In genomic region chr4:100498192-100498591, GRCm38 (mm10) we compare ENCODE assay signal across 11 mouse cellular contexts. TPM values are rescaled to one million over a fixed set of nuclear protein-coding genes. Genes with fewer than 3 reads are reported as not detected.
DNase-seq lines count a peak whose midpoint lies in the region; ATAC-seq and TF ChIP-seq lines count a peak whose summit lies in the region.
"Had no signal": no experiment of that assay in that cellular context is flagged by ENCODE, and none has a peak within 500 bp of the region (broad histone marks: within the 10 kb centered on the region; RNA-seq: fewer than 3 reads in every experiment).

No protein-coding gene starts in this region.

- H3K4me3 ChIP-seq in liver, embryonic 14.5 days (ENCODE audit: insufficient read depth in 1 of 2, low read depth in 2 of 2, low read length in 2 of 2): no peak overlapping the region
- no peak overlapping the region for H3K4me3 ChIP-seq in liver, embryonic 12.5 days
- H3K4me3 ChIP-seq in forebrain, embryonic 16.5 days (replicated peaks; ENCODE audit: low read length): no peak overlapping the region
- H3K4me3 ChIP-seq in midbrain, embryonic 16.5 days (ENCODE audit: low read depth, low read length): no peak overlapping the region
- H3K4me3 ChIP-seq: erythroblast, embryonic 14.5 days; intestine, embryonic 15.5 days; lung, embryonic 15.5 days had no signal

- H3K27me3 ChIP-seq in liver, embryonic 14.5 days (ENCODE audit: control insufficient read depth, insufficient read depth, low read length): no peaks in the 10 kb centered on the region
- H3K27me3 ChIP-seq in liver, embryonic 12.5 days (replicated peaks): no peaks in the 10 kb centered on the region
- H3K27me3 ChIP-seq in forebrain, embryonic 16.5 days (replicated peaks; ENCODE audit: control insufficient read depth, insufficient read depth, low read length): no peaks in the 10 kb centered on the region
- H3K27me3 ChIP-seq in midbrain, embryonic 16.5 days (ENCODE audit: control insufficient read depth, insufficient read depth, low read depth, low read length): no peaks in the 10 kb centered on the region
- H3K27me3 ChIP-seq: intestine, embryonic 15.5 days; lung, embryonic 15.5 days had no signal

- TF ChIP-seq EP300 in liver, embryonic 14.5 days (IDR thresholded peaks at IDR 0.05; ENCODE audit: low read depth): no peak

- H3K27ac ChIP-seq in liver, embryonic 14.5 days: no peak overlapping the region
- no peak overlapping the region for H3K27ac ChIP-seq in liver, embryonic 12.5 days
- no peak overlapping the region for H3K27ac ChIP-seq in forebrain, embryonic 16.5 days (ENCODE audit: low read length)
- no peak overlapping the region for H3K27ac ChIP-seq in midbrain, embryonic 16.5 days (ENCODE audit: low read length)
- H3K27ac ChIP-seq: intestine, embryonic 15.5 days; lung, embryonic 15.5 days had no signal

- no peak overlapping the region for H3K4me2 ChIP-seq in liver, embryonic 14.5 days (ENCODE audit: low read depth)
- no peak overlapping the region for H3K4me2 ChIP-seq in liver, embryonic 12.5 days
- no peak overlapping the region for H3K4me2 ChIP-seq in forebrain, embryonic 16.5 days (ENCODE audit: low read length)
- no peak overlapping the region for H3K4me2 ChIP-seq in midbrain, embryonic 16.5 days (ENCODE audit: low read length)
- H3K4me2 ChIP-seq: intestine, embryonic 15.5 days; lung, embryonic 15.5 days had no signal

- H3K4me1 ChIP-seq in liver, embryonic 14.5 days (replicated peaks; ENCODE audit: control insufficient read depth in 2 of 2, insufficient read depth in 2 of 2, low read length in 1 of 2): no peaks in the 10 kb centered on the region
- H3K4me1 ChIP-seq in liver, embryonic 12.5 days: no peaks in the 10 kb centered on the region
- no peaks in the 10 kb centered on the region for H3K4me1 ChIP-seq in forebrain, embryonic 16.5 days (replicated peaks; ENCODE audit: control insufficient read depth, insufficient read depth, low read length)
- no peaks in the 10 kb centered on the region for H3K4me1 ChIP-seq in midbrain, embryonic 16.5 days (ENCODE audit: control insufficient read depth, insufficient read depth, low read length)
- H3K4me1 ChIP-seq: intestine, embryonic 15.5 days; lung, embryonic 15.5 days had no signal

- no peak for ATAC-seq in liver, embryonic 14.5 days (ENCODE audit: insufficient read depth)
- no peak for ATAC-seq in liver, embryonic 12.5 days
- ATAC-seq in forebrain, embryonic 16.5 days: no peak
- no peak for ATAC-seq in midbrain, embryonic 16.5 days
- ATAC-seq: intestine, embryonic 15.5 days had no signal

- TF ChIP-seq CTCF in liver, embryonic 14.5 days (IDR thresholded peaks at IDR 0.05; ENCODE audit: low read depth): 0 out of 2 replicates have a peak, but pooled peaks have one; percentile 8

- WGBS in liver, embryonic 14.5 days (ENCODE audit: insufficient replicate concordance): 45% methylated on average over 6 of the region's 6 CpGs
- WGBS in liver, embryonic 12.5 days (ENCODE audit: insufficient replicate concordance): 48% methylated on average over 6 of the region's 6 CpGs
- WGBS in forebrain, embryonic 16.5 days: 59% methylated on average over 6 of the region's 6 CpGs
- 56% methylated on average over 6 of the region's 6 CpGs for WGBS in midbrain, embryonic 16.5 days

- no peaks in the 10 kb centered on the region for H3K36me3 ChIP-seq in liver, embryonic 14.5 days (replicated peaks; ENCODE audit: control insufficient read depth, insufficient read depth, low read depth)
- H3K36me3 ChIP-seq in liver, embryonic 12.5 days: no peaks in the 10 kb centered on the region
- no peaks in the 10 kb centered on the region for H3K36me3 ChIP-seq in forebrain, embryonic 16.5 days (ENCODE audit: control insufficient read depth, insufficient read depth)
- H3K36me3 ChIP-seq in midbrain, embryonic 16.5 days (ENCODE audit: control insufficient read depth, insufficient read depth, low read length): no peaks in the 10 kb centered on the region
- H3K36me3 ChIP-seq: intestine, embryonic 15.5 days; lung, embryonic 15.5 days had no signal

- no peaks in the 10 kb centered on the region for H3K9me3 ChIP-seq in liver, embryonic 14.5 days (ENCODE audit: control insufficient read depth, low read length)
- H3K9me3 ChIP-seq in liver, embryonic 12.5 days (replicated peaks): no peaks in the 10 kb centered on the region; the same call in 1 of the 2 replicates
- no peaks in the 10 kb centered on the region for H3K9me3 ChIP-seq in forebrain, embryonic 16.5 days (ENCODE audit: control insufficient read depth, low read length)
- no peaks in the 10 kb centered on the region for H3K9me3 ChIP-seq in midbrain, embryonic 16.5 days (replicated peaks; ENCODE audit: control insufficient read depth, low read length, poor library complexity, severe bottlenecking)
- H3K9me3 ChIP-seq: intestine, embryonic 15.5 days; lung, embryonic 15.5 days had no signal

- no peak overlapping the region for H3K9ac ChIP-seq in liver, embryonic 14.5 days (replicated peaks)
- no peak overlapping the region for H3K9ac ChIP-seq in liver, embryonic 12.5 days
- H3K9ac ChIP-seq in forebrain, embryonic 16.5 days (replicated peaks; ENCODE audit: low read depth, low read length): no peak overlapping the region
- H3K9ac ChIP-seq in midbrain, embryonic 16.5 days (ENCODE audit: low read depth, low read length): no peak overlapping the region
- H3K9ac ChIP-seq: intestine, embryonic 15.5 days; lung, embryonic 15.5 days had no signal

- peak; percentile 12 for DNase-seq in gastrocnemius, adult 18-20 months (ENCODE audit: low spot score)
- DNase-seq in gastrocnemius, postnatal 25 days: no peak
- no peak for DNase-seq in liver, embryonic 14.5 days (ENCODE audit: low read depth in 3 of 3, low spot score in 3 of 3)
- DNase-seq in adrenal gland, postnatal 25 days: peak; percentile 35
- peak; percentile 50 for DNase-seq in lung, postnatal 36 days

RNA-seq across cellular contexts. Expression of gene Ube2u, which starts 19.5 kb away (rescaled TPM):
- total RNA-seq in gastrocnemius, adult 18-20 months (2021): not detected
- total RNA-seq in gastrocnemius, postnatal 25 days (2021): not detected
- polyA plus RNA-seq in liver, embryonic 14.5 days (2012; rRNA removed): 0.05 and 0.09 TPM in 2 replicates
- polyA plus RNA-seq in liver, embryonic 14.5 days (2014; fragmentation: Nextera tagmentation; extraction: Ambion mirVana): not detected in 2 replicates
- 0.11 and 0.13 TPM in 2 replicates for polyA plus RNA-seq in liver, embryonic 12.5 days (2016; fragmentation: Nextera tagmentation; extraction: Ambion mirVana)
- not detected in 2 replicates for total RNA-seq in adrenal gland, postnatal 25 days (2021)
- polyA plus RNA-seq in forebrain, embryonic 16.5 days (2015; fragmentation: Nextera tagmentation; extraction: Ambion mirVana): 0.17 and 0.27 TPM in 2 replicates
- 0.53 and 0.82 TPM in 2 replicates for polyA plus RNA-seq in midbrain, embryonic 16.5 days (2015; fragmentation: Nextera tagmentation; extraction: Ambion mirVana)
- polyA plus RNA-seq: erythroblast, embryonic 14.5 days had no signal

Comparison
In these comparisons a context has a peak if more than half of its experiments do, and no peak if none do; other contexts are left out.
1. DNase-seq: peak in gastrocnemius, adult 18-20 months (single experiment), adrenal gland, postnatal 25 days (single experiment) and lung, postnatal 36 days (single experiment); none in gastrocnemius, postnatal 25 days (single experiment) and liver, embryonic 14.5 days (0 of 3).